Comparison of ENCODE assay signal across 10 mouse cellular contexts in genomic region chr13:32236269-32236678, GRCm38 (mm10).
A peak's percentile ranks its signal among the peaks of the same experiment; 100 is the strongest.
DNase-seq lines count a peak whose midpoint lies in the region; ATAC-seq lines count a peak whose summit lies in the region.
"Had no signal": no experiment of that assay in that cellular context is flagged by ENCODE, and none has a peak within 500 bp of the region (broad histone marks: within the 10 kb centered on the region; RNA-seq: fewer than 3 reads in every experiment).

No protein-coding gene starts in this region.

- H3K4me2 ChIP-seq in heart, embryonic 15.5 days: no peak overlapping the region
- H3K4me2 ChIP-seq: liver, embryonic 13.5 days; neural tube, embryonic 13.5 days had no signal

- H3K27ac ChIP-seq in heart, embryonic 15.5 days: peak overlapping the region; percentile 60
- H3K27ac ChIP-seq: liver, embryonic 13.5 days; neural tube, embryonic 13.5 days had no signal

- H3K36me3 ChIP-seq in heart, embryonic 15.5 days: no peaks in the 10 kb centered on the region
- H3K36me3 ChIP-seq: liver, embryonic 13.5 days; neural tube, embryonic 13.5 days had no signal

- intact Hi-C loops in left cerebral cortex, postnatal 4 days (cut with DNase I): loop anchor here (2.0 kb wide), 1 partner anchor 23 kb away; no protein-coding TSS in a partner anchor
- intact Hi-C loops in left cerebral cortex, postnatal 36 days (cut with DNase I): no loop called here

- ATAC-seq in heart, embryonic 15.5 days (replicated peaks; ENCODE audit: insufficient number of reproducible peaks, insufficient read depth, low FRiP score, low read depth): peak; percentile 89

- H3K4me1 ChIP-seq in heart, embryonic 15.5 days (replicated peaks): peaks cover 12% of the 10 kb centered on the region

- DNase-seq in left cerebral cortex, postnatal 4 days: peak; percentile 41
- DNase-seq in left cerebral cortex, adult 9 months (ENCODE audit: low spot score in 2 of 2): no peak
- DNase-seq in adrenal gland, postnatal 36 days: peak; percentile 20 to 23
- peak; percentile 56 for DNase-seq in lung, postnatal 25 days (ENCODE audit: low spot score)
- DNase-seq in thymus, postnatal 14 days: no peak
- no peak for DNase-seq in left cerebral cortex, postnatal 36 days (ENCODE audit: low spot score in 2 of 2)
- no peak for DNase-seq in liver
- DNase-seq: liver, embryonic 13.5 days had no signal

- 49% methylated on average over 3 of the region's 3 CpGs for WGBS in heart, embryonic 15.5 days

- H3K27me3 ChIP-seq in heart, embryonic 15.5 days: no peaks in the 10 kb centered on the region
- H3K27me3 ChIP-seq: liver, embryonic 13.5 days; neural tube, embryonic 13.5 days had no signal

- H3K9ac ChIP-seq in heart, embryonic 15.5 days: no peak overlapping the region
- H3K9ac ChIP-seq: liver, embryonic 13.5 days; neural tube, embryonic 13.5 days had no signal

- no peaks in the 10 kb centered on the region for H3K9me3 ChIP-seq in heart, embryonic 15.5 days (replicated peaks)
- H3K9me3 ChIP-seq: liver, embryonic 13.5 days; neural tube, embryonic 13.5 days had no signal

- H3K4me3 ChIP-seq in heart, embryonic 15.5 days: no peak overlapping the region
- H3K4me3 ChIP-seq: liver, embryonic 13.5 days; neural tube, embryonic 13.5 days had no signal

Comparison
In these comparisons a context has a peak if more than half of its experiments do, and no peak if none do; other contexts are left out.
1. DNase-seq: peak in left cerebral cortex, postnatal 4 days (single experiment), adrenal gland, postnatal 36 days (2 of 2) and lung, postnatal 25 days (single experiment); none in left cerebral cortex, adult 9 months (0 of 2), thymus, postnatal 14 days (single experiment), left cerebral cortex, postnatal 36 days (0 of 2) and liver (single experiment).